Mouse (Mus musculus) duodenum, adult 2 months (tissue): ENCODE results near the gene Esrp2. TPM values are rescaled to one million over a fixed set of nuclear protein-coding genes. Genes with fewer than 3 reads are reported as not detected.

ENCODE experiments used
- polyA plus RNA-seq: library from polyadenylated mRNA; depleted of rRNA; stranded (reverse); fragments of >200 nt; gene quantifications from 2 replicates; pipeline ENCODE4 v1.2.3, GENCODE M21; 2012; ENCODE audit warnings: low replicate concordance; rRNA removed

Esrp2 gene
- 25.8 and 43.6 TPM in 2 replicates for polyA plus RNA-seq

DNA sequence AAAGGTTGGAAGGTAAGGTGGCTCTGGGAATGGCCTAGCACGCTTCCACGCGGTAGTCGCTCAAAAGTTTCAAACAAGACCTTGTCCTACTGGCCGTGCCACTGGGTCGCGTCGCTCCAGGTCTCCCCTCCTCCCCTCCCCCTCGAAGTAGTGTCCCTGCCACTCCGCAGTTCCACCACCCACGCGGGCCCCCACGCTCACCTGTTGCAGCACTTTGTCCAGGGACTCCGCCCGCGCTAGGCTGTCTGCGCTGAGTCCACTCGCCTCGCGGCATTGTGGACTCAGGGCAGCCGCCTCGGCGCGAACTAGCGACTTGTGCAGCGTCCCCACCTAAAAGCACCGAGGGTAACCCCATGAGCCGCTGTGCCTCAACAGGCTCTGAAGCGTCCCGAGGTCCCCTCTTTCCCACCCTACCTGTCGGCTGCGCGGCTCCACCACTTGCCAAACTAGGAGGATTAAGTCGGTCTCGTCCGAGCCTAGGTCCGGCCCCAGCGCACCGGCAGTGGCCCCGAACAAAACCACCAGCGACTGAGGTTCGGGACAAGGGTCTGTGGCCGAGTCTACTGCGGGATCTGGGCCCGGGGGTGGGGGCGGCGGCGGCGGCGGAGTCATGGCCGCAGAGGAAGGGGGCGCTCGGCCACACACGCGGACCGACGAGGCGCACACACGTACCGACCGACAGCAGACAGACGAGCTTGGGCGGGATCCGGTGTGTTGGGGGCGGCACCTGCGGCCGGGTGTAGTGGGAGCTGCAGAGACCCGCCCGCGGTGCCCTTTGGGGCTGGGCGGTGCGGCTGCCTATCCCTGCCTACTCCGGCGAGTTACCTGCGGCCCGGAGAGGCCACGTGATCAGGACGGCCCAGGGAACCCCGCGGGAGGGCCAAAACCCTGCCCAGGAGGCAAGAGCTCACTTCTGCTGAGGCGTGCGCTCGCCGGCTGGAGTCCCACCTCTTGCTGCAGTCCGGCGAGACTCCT lies at the start of gene Esrp2:
Gene Esrp2 (minus strand): TSS at position 819 of the 975 bp plus-strand sequence.

DNA sequence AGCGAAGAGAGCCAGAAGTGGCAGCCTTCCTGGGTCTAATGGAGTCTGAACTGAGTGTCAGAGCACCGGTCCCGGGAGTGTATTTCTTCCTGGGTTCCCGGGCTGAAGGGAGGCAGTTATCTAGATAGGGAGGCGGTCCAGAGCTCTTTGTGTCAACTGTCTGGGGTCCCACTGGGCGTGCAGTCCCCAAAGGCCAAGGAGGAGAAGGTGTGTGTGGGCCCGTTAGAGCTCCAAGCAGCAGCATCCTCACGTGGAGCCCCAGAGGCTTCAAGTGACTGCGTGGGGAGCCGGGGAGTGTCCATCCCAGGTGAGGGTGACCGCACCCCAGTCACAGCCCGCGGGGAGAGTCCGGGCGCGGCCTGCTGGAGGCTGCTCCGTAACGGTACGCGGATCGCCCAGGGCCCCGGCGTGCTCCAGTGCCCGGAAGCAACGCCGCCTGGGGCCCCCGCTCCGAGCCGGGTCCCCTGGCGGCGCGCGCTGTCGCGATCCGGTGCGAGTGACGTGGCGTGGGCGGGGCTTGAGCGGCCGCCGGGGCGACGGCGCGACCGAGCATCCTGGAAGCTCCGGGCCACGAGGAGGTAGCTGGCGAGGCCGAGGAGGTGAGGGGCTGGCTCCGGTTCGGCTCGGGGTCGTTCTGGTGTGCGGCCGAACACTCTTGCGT lies 31.7 kb upstream of the Esrp2 start, which contains the start of gene Slc7a6:
Gene Slc7a6 (plus strand): TSS at position 502 of the 661 bp plus-strand sequence.

DNA sequence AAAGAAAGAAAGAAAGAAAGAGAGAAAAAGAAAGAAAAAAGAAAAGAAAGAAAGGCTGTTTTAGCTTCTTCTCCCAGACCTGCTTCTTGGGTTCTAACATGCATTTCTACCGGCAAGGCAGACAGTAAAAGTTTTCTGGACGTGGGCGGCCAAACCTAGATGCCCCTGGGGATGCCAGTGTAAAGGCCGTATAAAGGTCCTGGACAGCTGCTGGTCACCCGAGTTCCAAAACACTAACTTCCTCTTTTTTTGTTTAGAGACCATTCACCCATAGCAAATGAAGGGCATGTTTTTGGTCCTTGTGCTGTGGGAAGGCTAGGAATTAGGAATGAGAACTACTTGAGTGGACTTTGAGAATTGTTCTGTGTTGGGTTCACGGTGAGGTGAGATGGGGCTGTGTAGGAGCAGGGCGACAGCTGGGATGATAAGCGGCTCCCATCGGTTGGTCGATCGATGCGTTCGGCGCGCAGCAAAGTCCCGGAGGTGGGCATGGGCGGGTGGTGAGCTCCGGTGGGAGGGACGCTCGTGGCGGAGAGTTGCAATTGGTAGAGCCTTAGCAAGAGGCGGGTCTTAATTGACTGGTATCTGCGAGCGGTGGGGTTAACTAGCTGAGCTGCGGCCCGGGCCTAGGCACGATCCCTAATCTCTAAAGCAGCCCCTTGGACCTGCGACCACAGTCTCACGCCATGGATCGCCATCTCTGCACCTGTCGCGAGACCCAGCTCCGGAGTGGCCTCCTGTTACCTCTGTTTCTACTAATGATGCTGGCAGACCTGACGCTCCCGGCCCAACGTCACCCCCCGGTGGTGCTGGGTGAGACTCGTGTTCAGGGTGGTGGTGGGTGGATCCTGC lies 13.3 kb upstream of the Esrp2 start, which contains the start of gene Pla2g15:
Gene Pla2g15 (plus strand): TSS at position 599 of the 852 bp plus-strand sequence.

Other genes starting within 250 kb of the Esrp2 start
- gene Nrn1l, start 243.4 kb downstream of the Esrp2 start, polyA plus RNA-seq, result 1.1 and 3.3 TPM in 2 replicates
- gene Pskh1, start 236.5 kb downstream of the Esrp2 start, polyA plus RNA-seq, result 16.1 and 18.3 TPM in 2 replicates
- 12.5 and 3,063 TPM in 2 replicates for gene Ctrl, start 203.1 kb downstream of the Esrp2 start, polyA plus RNA-seq
- 565 and 991 TPM in 2 replicates for gene Psmb10, start 198.5 kb downstream of the Esrp2 start, polyA plus RNA-seq
- gene Lcat, start 193.6 kb downstream of the Esrp2 start, polyA plus RNA-seq, result 0.97 and 1.4 TPM in 2 replicates
- 6.2 and 9.9 TPM in 2 replicates for gene Slc12a4, start 170.9 kb downstream of the Esrp2 start, polyA plus RNA-seq
- 0.15 and 0.34 TPM in 2 replicates for gene Dpep3, start 157.5 kb downstream of the Esrp2 start, polyA plus RNA-seq
- 1.9 and 5.0 TPM in 2 replicates for gene Dus2, start 145.6 kb downstream of the Esrp2 start, polyA plus RNA-seq
- gene Dpep2nb, start 131.0 kb downstream of the Esrp2 start, polyA plus RNA-seq, result not detected in 2 replicates
- 4.9 and 5.3 TPM in 2 replicates for gene Ddx28, start 125.1 kb downstream of the Esrp2 start, polyA plus RNA-seq
- gene Nfatc3, start 78.1 kb downstream of the Esrp2 start, polyA plus RNA-seq, result 7.6 and 11.6 TPM in 2 replicates
- 2.7 and 3.5 TPM in 2 replicates for gene Pla2g15, start 13.4 kb upstream of the Esrp2 start, polyA plus RNA-seq
- 2.4 and 7.9 TPM in 2 replicates for gene Slc7a6, start 31.9 kb upstream of the Esrp2 start, polyA plus RNA-seq
- 10.1 and 15.1 TPM in 2 replicates for gene Slc7a6os, start 74.0 kb upstream of the Esrp2 start, polyA plus RNA-seq
- gene Prmt7, start 74.0 kb upstream of the Esrp2 start, polyA plus RNA-seq, result 10.5 and 11.0 TPM in 2 replicates
- gene Smpd3, start 201.0 kb upstream of the Esrp2 start, polyA plus RNA-seq, result 44.2 and 53.9 TPM in 2 replicates